Mouse (Mus musculus): Measurements from ENCODE around the gene Capn8. TPM values are rescaled to one million over a fixed set of nuclear protein-coding genes. Genes with fewer than 3 reads are reported as not detected.
"Not testable (repeated sequence)": the region's sequence is repeated elsewhere in the genome, so short reads cannot be mapped to it uniquely, and the experiment has no call there.

Capn8 gene
- polyA plus RNA-seq, 1 experiment: not detected

DNA sequence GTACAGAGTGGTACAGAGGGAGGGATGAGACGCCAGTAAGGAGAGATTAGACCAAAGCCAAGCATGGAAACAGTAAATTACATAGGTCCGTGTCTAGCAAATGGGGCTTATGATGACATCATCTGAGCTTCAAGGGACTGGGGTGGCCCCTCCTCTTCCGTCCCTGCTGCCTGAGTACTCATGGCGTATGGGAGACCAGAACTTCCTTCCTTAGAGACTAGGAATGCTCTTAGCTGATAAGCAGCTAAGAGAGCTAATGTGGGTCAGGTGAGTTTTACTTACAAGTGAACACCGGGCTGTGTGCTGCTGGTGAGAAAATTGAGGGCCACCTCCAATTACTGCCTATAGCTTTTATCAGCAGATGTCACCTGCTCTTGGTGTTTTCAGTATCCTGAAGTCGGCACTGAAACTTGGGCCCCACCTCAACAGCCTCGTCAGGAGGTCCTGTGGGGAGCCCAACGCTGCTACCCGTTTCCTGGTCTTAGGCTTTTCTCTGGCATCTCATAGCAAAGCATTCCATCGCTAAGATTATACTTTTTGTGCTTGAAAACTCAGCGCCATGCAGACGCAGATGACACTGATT lies 69.0 kb downstream of the Capn8 start:
- no peak for DNase-seq (ENCODE audit: low read depth in 1 of 2, low spot score in 2 of 2)
- no peak overlapping the region for H3K4me3 ChIP-seq (ENCODE audit: extremely low read depth, insufficient read depth, insufficient read length)
- WGBS: 30% methylated on average over 12 of the region's 12 CpGs
- H3K27me3 ChIP-seq (ENCODE audit: control insufficient read depth, insufficient read depth, low read length): no peaks in the 10 kb centered on the region
- TF ChIP-seq POLR2A (IDR thresholded peaks at IDR 0.05; ENCODE audit: low read depth, low read length) (no peak), CTCF (IDR thresholded peaks at IDR 0.05; ENCODE audit: extremely low read depth, insufficient read depth, insufficient read length, insufficient replicate concordance) (no peak)
- no peaks in the 10 kb centered on the region for H3K4me1 ChIP-seq (ENCODE audit: control insufficient read depth, insufficient read depth, insufficient read length)
- H3K36me3 ChIP-seq (ENCODE audit: control insufficient read depth, insufficient read depth, low read length): no peaks in the 10 kb centered on the region
- no peak overlapping the region for H3K27ac ChIP-seq (ENCODE audit: insufficient read depth, low read length)

DNA sequence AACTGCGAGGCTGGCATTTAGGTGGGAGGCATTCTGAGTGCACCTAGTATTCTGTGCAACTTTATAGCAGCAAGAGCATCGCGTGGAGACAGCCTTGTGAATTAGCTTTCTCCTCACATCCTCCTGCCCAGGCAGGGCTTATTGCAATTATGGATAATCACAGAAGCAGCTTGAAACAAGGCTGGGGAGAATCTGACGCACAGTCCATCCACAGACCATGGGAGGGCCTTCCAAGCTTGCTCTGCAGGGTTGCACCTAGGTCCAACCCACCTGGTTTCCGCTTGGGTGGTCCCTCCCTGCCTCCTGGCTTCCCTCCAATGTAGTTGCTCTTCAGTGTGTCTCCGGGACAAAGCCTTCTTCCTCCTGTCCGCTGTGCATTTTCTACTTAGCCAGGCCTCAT lies 74.2 kb downstream of the Capn8 start:
- Histone ChIP-seq H3K4me1 (ENCODE audit: control insufficient read depth, insufficient read depth, insufficient read length) (no peaks in the 10 kb centered on the region), H3K27ac (ENCODE audit: insufficient read depth, low read length) (no peak overlapping the region), H3K4me3 (ENCODE audit: extremely low read depth, insufficient read depth, insufficient read length) (no peak overlapping the region), H3K36me3 (ENCODE audit: control insufficient read depth, insufficient read depth, low read length) (no peaks in the 10 kb centered on the region), H3K27me3 (ENCODE audit: control insufficient read depth, insufficient read depth, low read length) (no peaks in the 10 kb centered on the region)
- TF ChIP-seq POLR2A (IDR thresholded peaks at IDR 0.05; ENCODE audit: low read depth, low read length) (no peak), CTCF (IDR thresholded peaks at IDR 0.05; ENCODE audit: extremely low read depth, insufficient read depth, insufficient read length, insufficient replicate concordance) (no peak)
- WGBS: 73% methylated on average over 7 of the region's 7 CpGs
- DNase-seq (ENCODE audit: low read depth in 1 of 2, low spot score in 2 of 2): no peak

- 92% methylated on average over 5 of the region's 5 CpGs for WGBS
- no peaks in the 10 kb centered on the region for H3K36me3 ChIP-seq (ENCODE audit: control insufficient read depth, insufficient read depth, low read length)
- H3K4me3 ChIP-seq (ENCODE audit: extremely low read depth, insufficient read depth, insufficient read length): no peak overlapping the region
- no peak for DNase-seq (ENCODE audit: low read depth in 1 of 2, low spot score in 2 of 2)
- no peak overlapping the region for H3K27ac ChIP-seq (ENCODE audit: insufficient read depth, low read length)
- no peaks in the 10 kb centered on the region for H3K27me3 ChIP-seq (ENCODE audit: control insufficient read depth, insufficient read depth, low read length)
- TF ChIP-seq POLR2A (IDR thresholded peaks at IDR 0.05; ENCODE audit: low read depth, low read length) (no peak), CTCF (IDR thresholded peaks at IDR 0.05; ENCODE audit: extremely low read depth, insufficient read depth, insufficient read length, insufficient replicate concordance) (no peak)
- no peaks in the 10 kb centered on the region for H3K4me1 ChIP-seq (ENCODE audit: control insufficient read depth, insufficient read depth, insufficient read length)
Observed at GRCm38 (mm10) chr1:182639456-182639855, 74.6 kb downstream of the Capn8 start.

DNA sequence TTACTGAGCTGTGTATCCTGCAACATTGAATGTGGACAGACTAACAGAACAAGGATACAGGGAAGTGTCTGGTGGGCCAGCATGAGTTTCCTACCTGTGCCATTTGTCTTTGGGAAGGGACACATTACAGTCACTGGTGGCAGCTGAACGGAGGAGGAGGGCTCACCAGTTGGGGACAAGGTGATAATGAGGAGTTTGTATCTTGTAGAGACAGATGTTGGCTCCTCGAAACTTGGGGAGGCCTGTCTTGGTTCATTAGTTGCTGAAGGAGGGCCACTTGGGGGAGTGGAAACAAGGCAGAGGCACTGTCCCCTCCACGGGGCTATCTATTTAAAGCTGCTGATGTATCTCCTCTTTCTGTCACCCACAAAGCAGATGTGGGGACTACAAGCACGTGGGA lies 75.3 kb downstream of the Capn8 start:
- Histone ChIP-seq H3K4me3 (ENCODE audit: extremely low read depth, insufficient read depth, insufficient read length) (no peak overlapping the region), H3K36me3 (ENCODE audit: control insufficient read depth, insufficient read depth, low read length) (no peaks in the 10 kb centered on the region), H3K27ac (ENCODE audit: insufficient read depth, low read length) (no peak overlapping the region), H3K27me3 (ENCODE audit: control insufficient read depth, insufficient read depth, low read length) (no peaks in the 10 kb centered on the region), H3K4me1 (ENCODE audit: control insufficient read depth, insufficient read depth, insufficient read length) (no peaks in the 10 kb centered on the region)
- no peak for DNase-seq (ENCODE audit: low read depth in 1 of 2, low spot score in 2 of 2)
- WGBS: 70% methylated on average over 4 of the region's 4 CpGs
- TF ChIP-seq POLR2A (IDR thresholded peaks at IDR 0.05; ENCODE audit: low read depth, low read length) (no peak), CTCF (IDR thresholded peaks at IDR 0.05; ENCODE audit: extremely low read depth, insufficient read depth, insufficient read length, insufficient replicate concordance) (no peak)

- TF ChIP-seq POLR2A (IDR thresholded peaks at IDR 0.05; ENCODE audit: low read depth, low read length): no peak
- H3K4me3 ChIP-seq (ENCODE audit: extremely low read depth, insufficient read depth, insufficient read length): no peak overlapping the region
- H3K27ac ChIP-seq (ENCODE audit: insufficient read depth, low read length): no peak overlapping the region
- DNase-seq (ENCODE audit: low read depth in 1 of 2, low spot score in 2 of 2): no peak
- H3K27me3 ChIP-seq (ENCODE audit: control insufficient read depth, insufficient read depth, low read length): no peaks in the 10 kb centered on the region
- H3K4me1 ChIP-seq (ENCODE audit: control insufficient read depth, insufficient read depth, insufficient read length): no peaks in the 10 kb centered on the region
- H3K36me3 ChIP-seq (ENCODE audit: control insufficient read depth, insufficient read depth, low read length): no peaks in the 10 kb centered on the region
- WGBS: 92% methylated on average over 2 of the region's 2 CpGs
Observed at GRCm38 (mm10) chr1:182642779-182643178, 78.0 kb downstream of the Capn8 start.

DNA sequence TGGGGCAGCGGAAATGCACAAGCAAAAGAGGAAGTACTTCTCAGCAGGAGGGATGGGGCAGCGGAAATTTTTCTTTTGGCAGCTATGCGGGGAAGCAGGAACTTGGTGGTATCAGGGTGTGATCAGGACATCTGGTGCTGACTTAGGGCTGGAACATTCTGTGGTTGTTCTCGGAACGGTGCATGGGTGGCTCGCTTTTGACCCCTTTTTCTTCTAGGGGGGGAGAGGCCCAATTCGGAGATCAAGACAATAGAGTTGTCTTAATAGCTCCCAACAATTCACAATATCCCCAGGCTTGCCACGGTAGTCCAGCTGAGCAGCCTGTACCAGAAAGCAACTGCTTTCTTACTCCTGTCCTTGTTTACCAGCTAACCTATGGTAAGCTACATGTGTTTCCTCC lies 79.6 kb downstream of the Capn8 start:
- H3K27me3 ChIP-seq (ENCODE audit: control insufficient read depth, insufficient read depth, low read length); H3K4me3 ChIP-seq (ENCODE audit: extremely low read depth, insufficient read depth, insufficient read length); H3K27ac ChIP-seq (ENCODE audit: insufficient read depth, low read length); DNase-seq (ENCODE audit: low read depth in 1 of 2, low spot score in 2 of 2); H3K4me1 ChIP-seq (ENCODE audit: control insufficient read depth, insufficient read depth, insufficient read length); H3K36me3 ChIP-seq (ENCODE audit: control insufficient read depth, insufficient read depth, low read length): not testable (repeated sequence)
- WGBS: 92% methylated on average over 8 of the region's 8 CpGs

- no peak for DNase-seq (ENCODE audit: low read depth in 1 of 2, low spot score in 2 of 2)
- no peaks in the 10 kb centered on the region for H3K36me3 ChIP-seq (ENCODE audit: control insufficient read depth, insufficient read depth, low read length)
- no peak overlapping the region for H3K4me3 ChIP-seq (ENCODE audit: extremely low read depth, insufficient read depth, insufficient read length)
- no peaks in the 10 kb centered on the region for H3K27me3 ChIP-seq (ENCODE audit: control insufficient read depth, insufficient read depth, low read length)
- H3K4me1 ChIP-seq (ENCODE audit: control insufficient read depth, insufficient read depth, insufficient read length): no peaks in the 10 kb centered on the region
- H3K27ac ChIP-seq (ENCODE audit: insufficient read depth, low read length): no peak overlapping the region
- 88% methylated on average over 6 of the region's 6 CpGs for WGBS
- TF ChIP-seq CTCF (IDR thresholded peaks at IDR 0.05; ENCODE audit: extremely low read depth, insufficient read depth, insufficient read length, insufficient replicate concordance) (no peak), POLR2A (IDR thresholded peaks at IDR 0.05; ENCODE audit: low read depth, low read length) (no peak)
Observed at GRCm38 (mm10) chr1:182645211-182645668, 80.4 kb downstream of the Capn8 start.

Measured in spleen, adult 2 months (tissue).